Mouse (Mus musculus) heart, postnatal 0 days (tissue): Measurements from ENCODE around the gene Hopx. TPM values are rescaled to one million over a fixed set of nuclear protein-coding genes. Genes with fewer than 3 reads are reported as not detected.

Source experiments
- ATAC-seq: fragments of 200-750 bp; cut with Nextera tagmentation; 2 replicates; pipeline ENCODE4 v1.8.0; 2017; ENCODE audit warnings: low read depth, moderate number of reproducible peaks, moderate library complexity; ENCODE audit not compliant: insufficient read depth
- DNase-seq: peaks from one replicate; pipeline ENCODE4 v3.0.0-alpha.2; 2016; ENCODE audit warnings: low spot score
- H3K27ac ChIP-seq: fragments of 300-500 bp; sonication (generic); 2 replicates; pipeline ENCODE4 v1.5.1; 2014; ENCODE audit warnings: low read depth, mild to moderate bottlenecking
- H3K27me3 ChIP-seq: fragments of 300-500 bp; sonication (generic); 2 replicates; pipeline ENCODE4 v1.6.1; 2014; ENCODE audit warnings: low read length, mixed read lengths; ENCODE audit not compliant: control insufficient read depth, insufficient read depth
- H3K36me3 ChIP-seq: fragments of 300-500 bp; sonication (generic); replicated peaks from 2 replicates; pipeline ENCODE4 v1.6.1; 2014; ENCODE audit warnings: low read length, mixed read lengths; ENCODE audit not compliant: control insufficient read depth, insufficient read depth
- H3K4me1 ChIP-seq: fragments of 300-500 bp; sonication (generic); 2 replicates; pipeline ENCODE4 v1.6.1; 2014; ENCODE audit warnings: antibody characterized with exemption; ENCODE audit not compliant: control insufficient read depth, insufficient read depth
- H3K4me2 ChIP-seq: fragments of 300-500 bp; sonication (generic); 2 replicates; pipeline ENCODE4 v1.6.1; 2014; ENCODE audit warnings: low read depth, mild to moderate bottlenecking, low read length, moderate library complexity
- H3K4me3 ChIP-seq: fragments of 300-500 bp; sonication (generic); 2 replicates; pipeline ENCODE4 v1.5.1; 2014; ENCODE audit warnings: low read depth, low read length
- H3K9ac ChIP-seq: fragments of 300-500 bp; sonication (generic); replicated peaks from 2 replicates; pipeline ENCODE4 v1.6.1; 2014; ENCODE audit warnings: low read depth, low read length, mixed read lengths
- H3K9me3 ChIP-seq: fragments of 300-500 bp; sonication (generic); replicated peaks from 2 replicates; pipeline ENCODE4 v1.6.1; 2016; ENCODE audit warnings: low read length; ENCODE audit not compliant: control insufficient read depth
- CTCF ChIP-seq: IDR thresholded peaks from 2 replicates; pipeline ENCODE4 v1.5.1; 2016; ENCODE audit warnings: antibody characterized with exemption, control low read depth, low read depth
- EP300 ChIP-seq: IDR thresholded peaks from 2 replicates; pipeline ENCODE4 v1.6.1; 2016; ENCODE audit warnings: antibody characterized with exemption, low read depth
- WGBS: fragments of 180-500 bp; shearing (Covaris S2); extraction: QIAGEN DNeasy Blood & Tissue Kit; methylation state at CpG from one replicate; pipeline ENCODE4 v1.1.7; 2014; 5-methylcytosine and 5-hydroxymethylcytosine counted together
- polyA plus RNA-seq: library from polyadenylated mRNA; unstranded; fragments of >200 nt; fragmentation: Nextera tagmentation; extraction: Ambion mirVana; gene quantifications from 2 replicates; pipeline ENCODE4 v1.2.1, GENCODE M21; 2015
- total RNA-seq: library from RNA; depleted of rRNA; stranded (reverse); fragments of >200 nt; gene quantifications from 2 replicates; pipeline ENCODE4 v1.2.3, GENCODE M21; 2014; ENCODE audit warnings: low replicate concordance

Hopx gene
- total and polyA plus RNA-seq, 2 experiments from 2014 or later, result 41.0 to 558 TPM

DNA sequence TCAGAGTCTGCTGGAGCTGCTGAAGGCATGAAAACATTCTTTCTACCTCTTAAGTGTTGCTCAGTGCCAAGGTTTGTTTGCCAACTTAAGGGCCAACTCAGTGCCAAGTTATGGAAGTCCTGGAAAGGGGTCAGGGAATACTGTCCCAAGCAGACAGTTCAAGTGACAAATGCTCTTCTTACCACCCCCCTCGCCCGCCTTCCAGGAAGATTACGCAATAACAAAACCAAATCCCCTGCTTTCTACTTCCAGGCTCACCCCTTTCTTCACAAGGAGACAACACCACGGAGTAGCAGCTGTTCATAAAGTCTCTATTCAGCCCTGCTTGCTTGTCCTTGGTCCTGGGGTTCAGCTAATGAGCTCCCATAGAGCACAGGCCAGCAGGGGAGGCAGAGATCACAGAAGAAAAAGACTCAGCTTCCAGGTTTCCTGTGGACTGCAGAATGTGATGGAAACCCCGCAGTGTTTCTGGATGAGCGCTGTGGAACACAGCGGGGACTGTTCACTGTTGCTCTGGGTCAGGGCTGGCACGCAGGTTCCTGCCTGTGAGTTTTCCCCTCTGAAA is 22.9 kb upstream of the Hopx start:
- TF ChIP-seq EP300 (no peak), CTCF (no peak)
- 74% methylated on average over 8 of the region's 8 CpGs for WGBS
- no peak overlapping the region for H3K4me2 ChIP-seq
- no peaks in the 10 kb centered on the region for H3K36me3 ChIP-seq
- no peak overlapping the region for H3K4me3 ChIP-seq
- H3K27me3 ChIP-seq, result no peaks in the 10 kb centered on the region
- ATAC-seq (no peak), DNase-seq (no peak)
- H3K9me3 ChIP-seq, result no peaks in the 10 kb centered on the region
- H3K27ac ChIP-seq, result peak overlapping the region; percentile 50
- peaks cover 25% of the 10 kb centered on the region for H3K4me1 ChIP-seq
- H3K9ac ChIP-seq, result no peak overlapping the region

- no peak for ATAC-seq
These were observed 21.8 kb upstream of the Hopx start for GRCm38 (mm10) chr5:77136684-77137224.

DNA sequence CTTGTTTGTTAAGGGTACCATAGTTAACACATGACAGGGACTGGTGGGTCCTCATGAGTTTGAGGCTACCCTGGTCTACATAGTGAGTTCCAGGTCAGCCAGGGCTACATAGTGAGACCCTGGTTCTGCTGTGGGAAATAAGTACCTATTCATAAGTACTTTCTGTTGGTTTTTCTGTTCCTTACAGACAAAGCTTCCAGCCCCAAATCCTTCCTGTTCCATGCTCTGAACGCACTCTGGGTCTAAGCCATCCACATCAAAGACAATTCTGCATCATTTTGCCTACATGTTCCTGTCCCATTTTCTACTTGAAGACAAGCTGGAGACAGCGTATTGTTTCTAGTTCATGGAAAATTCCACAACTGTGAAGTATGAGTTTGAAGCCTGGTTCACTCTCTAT is 20.0 kb upstream of the Hopx start:
- TF ChIP-seq EP300, result no peak
- TF ChIP-seq CTCF, result no peak
- Histone ChIP-seq H3K27ac (no peak overlapping the region), H3K9me3 (no peaks in the 10 kb centered on the region), H3K36me3 (no peaks in the 10 kb centered on the region), H3K4me1 (peaks cover 24% of the 10 kb centered on the region), H3K9ac (no peak overlapping the region), H3K27me3 (no peaks in the 10 kb centered on the region), H3K4me3 (no peak overlapping the region), H3K4me2 (no peak overlapping the region)
- 91% methylated on average over 2 of the region's 2 CpGs for WGBS
- ATAC-seq (no peak), DNase-seq (no peak)

More at GRCm38 (mm10) chr5:77136684-77137224, 21.8 kb upstream of the Hopx start:
- Histone ChIP-seq H3K9me3 (no peaks in the 10 kb centered on the region), H3K27ac (no peak overlapping the region), H3K4me3 (no peak overlapping the region), H3K4me2 (no peak overlapping the region), H3K9ac (no peak overlapping the region), H3K27me3 (no peaks in the 10 kb centered on the region), H3K36me3 (no peaks in the 10 kb centered on the region), H3K4me1 (peaks cover 30% of the 10 kb centered on the region)
- DNase-seq, result no peak
- 76% methylated on average over 4 of the region's 4 CpGs for WGBS
- TF ChIP-seq CTCF (no peak), EP300 (no peak)

GRCm38 (mm10) chr5:77134465-77134864 is 19.5 kb upstream of the Hopx start:
- 74% methylated on average over 4 of the region's 4 CpGs for WGBS
- Histone ChIP-seq H3K4me3 (no peak overlapping the region), H3K27ac (no peak overlapping the region), H3K27me3 (no peaks in the 10 kb centered on the region), H3K4me2 (no peak overlapping the region), H3K9me3 (no peaks in the 10 kb centered on the region), H3K9ac (no peak overlapping the region), H3K4me1 (peaks cover 24% of the 10 kb centered on the region), H3K36me3 (no peaks in the 10 kb centered on the region)
- no peak for DNase-seq
- ATAC-seq, result no peak
- no peak for TF ChIP-seq CTCF
- no peak for TF ChIP-seq EP300

DNA sequence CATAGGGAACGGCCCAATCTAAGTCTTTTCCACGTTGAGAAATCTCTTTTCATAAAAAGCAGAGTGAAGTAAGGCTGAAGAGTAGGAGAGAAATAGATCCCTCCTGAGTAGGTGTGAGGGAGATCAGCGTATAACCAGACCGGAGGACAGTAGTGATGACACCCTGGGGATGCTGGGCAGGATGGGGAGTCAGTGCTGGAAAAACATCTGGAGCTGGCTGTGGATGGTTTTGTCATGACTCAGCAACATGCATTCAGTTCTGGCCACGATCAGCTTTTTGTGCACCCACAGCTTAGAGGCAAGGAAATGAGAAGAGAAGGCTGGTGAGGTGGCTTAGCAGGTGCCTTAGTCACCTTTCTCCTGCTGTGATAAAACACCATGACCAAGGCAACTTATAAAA is 19.0 kb upstream of the Hopx start:
- Histone ChIP-seq H3K9ac (no peak overlapping the region), H3K9me3 (peaks cover 3% of the 10 kb centered on the region), H3K27ac (0 out of 2 replicates have a peak overlapping the region, but pooled peaks have one; percentile 8), H3K4me3 (no peak overlapping the region), H3K27me3 (no peaks in the 10 kb centered on the region), H3K36me3 (no peaks in the 10 kb centered on the region), H3K4me2 (no peak overlapping the region), H3K4me1 (peaks cover 24% of the 10 kb centered on the region)
- 65% methylated on average over 5 of the region's 5 CpGs for WGBS
- no peak for DNase-seq
- no peak for ATAC-seq
- TF ChIP-seq EP300 (no peak), CTCF (no peak)
